Mouse (Mus musculus): Measurements from ENCODE around the gene Ttc29.

The Ttc29 gene

DNA sequence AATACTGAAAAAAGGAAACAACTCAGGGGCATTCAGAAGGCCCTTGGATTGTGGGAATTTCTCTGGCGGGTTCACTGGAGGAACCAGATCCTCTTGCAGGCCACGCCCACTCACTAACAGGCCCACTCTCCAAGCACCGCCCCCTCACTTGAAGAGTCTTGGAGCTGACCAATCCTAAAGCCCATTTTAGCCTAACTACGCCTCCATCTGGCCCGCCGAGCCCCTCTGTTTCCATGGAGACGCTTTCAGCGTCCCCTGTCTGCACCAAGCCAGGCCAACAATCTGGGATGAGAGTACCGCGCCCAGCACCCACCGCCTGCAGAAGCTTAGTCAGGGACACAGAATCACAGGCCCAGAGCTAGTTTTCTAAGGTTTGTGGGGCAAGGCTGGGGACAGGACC is at the start of gene Ttc29:
Ttc29 (plus strand) TSS at position 224 of the 400 bp plus-strand sequence.
- no peak for DNase-seq (ENCODE audit: low read depth, low spot score)

DNA sequence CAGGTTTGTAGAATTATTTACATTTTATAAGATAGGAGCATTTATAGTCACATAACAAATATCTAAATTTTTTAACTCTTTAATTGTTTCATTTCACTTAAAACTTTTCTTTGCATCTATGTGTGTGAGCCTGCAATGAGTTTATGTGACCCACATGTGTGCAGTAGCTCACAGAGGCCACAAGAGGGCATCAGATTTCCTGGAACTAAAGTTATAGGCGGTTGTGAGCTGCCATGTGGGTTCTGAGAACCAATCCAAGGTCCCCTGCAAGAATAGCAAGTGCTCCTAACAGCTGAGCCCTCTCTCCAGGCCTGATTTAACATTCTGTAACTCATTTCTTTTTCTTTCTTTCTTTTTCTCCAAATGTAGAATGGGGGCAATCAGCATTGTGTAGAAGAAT is 41.7 kb upstream of the Ttc29 start:
- DNase-seq (ENCODE audit: low read depth, low spot score): no peak

DNA sequence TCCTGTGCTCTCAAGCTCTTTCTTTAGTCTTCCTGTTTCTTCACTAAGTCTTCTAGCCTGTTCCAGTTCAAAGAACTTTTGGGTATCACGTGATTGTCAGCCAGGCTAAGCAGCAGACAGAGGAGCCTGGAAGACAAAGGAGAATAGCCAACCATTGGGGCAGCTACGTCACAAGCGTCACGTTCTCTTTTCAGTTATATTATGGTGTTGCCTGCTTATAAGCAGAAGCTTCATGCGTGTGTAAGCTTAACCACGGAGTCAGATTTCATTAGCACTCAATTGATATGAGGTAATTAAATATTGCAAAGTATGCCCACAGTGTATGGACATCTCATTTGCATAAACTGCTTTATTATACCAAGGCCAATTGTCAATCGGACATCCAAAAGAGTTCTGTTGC is 30.4 kb upstream of the Ttc29 start:
- DNase-seq (ENCODE audit: low read depth, low spot score): no peak

DNA sequence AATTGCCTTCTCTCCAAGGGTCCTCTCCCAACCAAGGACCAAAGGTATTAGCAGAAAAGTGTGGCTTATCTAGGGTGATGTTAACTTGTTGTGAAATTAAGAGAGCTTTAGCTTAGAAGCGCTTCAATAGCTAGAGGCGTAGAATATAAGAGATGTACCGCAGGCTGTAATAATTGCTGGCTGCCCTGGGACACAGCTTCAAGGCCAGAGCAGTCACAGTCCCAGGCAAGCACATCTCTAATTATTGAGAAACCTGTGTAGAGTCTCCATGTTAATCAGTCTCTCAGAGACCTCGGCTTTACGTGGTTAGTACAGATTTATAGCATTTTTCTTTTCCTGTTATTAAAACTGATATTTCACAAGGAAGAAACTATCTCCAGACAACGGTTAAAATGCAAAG is 29.7 kb upstream of the Ttc29 start:
- no peak for DNase-seq (ENCODE audit: low read depth, low spot score)

DNA sequence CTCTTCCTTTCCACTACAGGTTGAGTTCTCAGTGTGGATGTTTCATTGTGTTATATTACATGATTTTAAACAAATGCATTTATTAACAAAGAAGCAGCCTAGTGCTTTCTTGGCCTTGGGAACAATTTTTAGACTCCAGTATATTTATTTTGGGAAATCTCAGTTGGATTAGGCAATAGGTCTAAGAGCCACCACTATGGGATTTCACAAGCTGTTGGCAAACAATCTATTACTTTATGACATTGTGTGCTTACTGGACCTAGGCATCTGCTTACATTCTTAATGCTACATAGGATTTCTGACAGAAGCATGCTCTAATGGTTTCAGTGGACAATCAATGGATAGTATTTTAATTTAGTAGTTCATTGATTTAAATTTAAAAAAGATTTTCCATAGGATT is 26.0 kb upstream of the Ttc29 start:
- DNase-seq (ENCODE audit: low read depth, low spot score): no peak

DNA sequence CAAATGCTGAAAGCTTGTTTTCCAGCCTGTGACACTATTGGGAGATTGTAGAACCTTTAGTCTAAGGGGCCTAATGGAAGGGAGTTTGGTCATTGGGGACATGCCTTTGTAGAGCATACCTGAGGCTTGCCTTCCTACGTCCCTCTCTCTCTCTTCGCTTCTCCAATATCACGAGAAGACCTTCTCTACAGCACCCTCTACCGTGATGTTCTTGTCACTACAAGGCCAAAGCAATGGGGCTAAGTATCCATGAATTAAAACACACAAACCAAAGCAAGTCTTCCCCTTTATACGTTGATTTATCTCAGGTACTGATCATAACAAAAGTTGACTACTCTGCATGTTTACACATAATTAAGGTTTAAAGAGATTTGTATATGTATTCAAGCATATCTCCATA is 8.9 kb upstream of the Ttc29 start:
- peak; percentile 41 for DNase-seq (ENCODE audit: low read depth, low spot score)

DNA sequence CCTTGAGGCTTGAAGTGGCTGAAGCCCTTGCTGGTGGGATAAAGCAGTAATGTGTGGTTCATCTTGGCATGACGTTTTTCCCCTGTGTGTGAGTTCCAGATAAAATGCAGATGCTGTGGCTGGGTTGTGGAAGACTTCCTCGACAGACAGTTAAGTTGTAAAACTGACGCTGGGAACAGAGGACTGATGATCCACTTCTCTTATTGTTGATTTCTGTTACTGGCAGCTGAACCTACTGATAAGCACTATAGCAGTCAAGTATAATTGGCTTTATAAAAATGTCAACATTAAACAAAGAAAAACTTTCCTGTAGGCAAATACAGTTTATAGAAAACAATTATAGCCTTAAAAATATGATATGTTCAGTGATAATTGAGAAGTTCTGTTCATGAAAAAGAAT is 2.7 kb upstream of the Ttc29 start:
- DNase-seq (ENCODE audit: low read depth, low spot score): no peak

DNA sequence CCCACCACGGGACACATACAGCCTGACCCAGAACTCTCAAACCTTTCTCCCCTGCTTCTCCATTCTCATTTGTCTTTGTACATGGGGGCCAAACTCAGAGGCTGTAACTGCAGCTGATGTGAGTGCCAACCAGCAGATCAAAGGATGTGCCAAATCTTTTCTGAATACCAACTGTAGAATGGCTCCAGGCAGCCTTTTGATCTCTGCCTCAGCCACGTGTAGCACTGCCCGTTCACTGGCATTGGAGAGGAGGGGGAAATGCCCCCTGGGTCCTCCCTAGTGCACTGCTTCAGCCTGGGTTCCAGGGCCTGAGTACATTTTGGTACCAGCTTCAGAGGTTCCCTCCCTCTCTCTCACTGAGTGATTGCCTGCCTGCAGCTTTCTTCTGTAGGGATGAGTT is 1.5 kb downstream of the Ttc29 start:
- DNase-seq (ENCODE audit: low read depth, low spot score): no peak

DNA sequence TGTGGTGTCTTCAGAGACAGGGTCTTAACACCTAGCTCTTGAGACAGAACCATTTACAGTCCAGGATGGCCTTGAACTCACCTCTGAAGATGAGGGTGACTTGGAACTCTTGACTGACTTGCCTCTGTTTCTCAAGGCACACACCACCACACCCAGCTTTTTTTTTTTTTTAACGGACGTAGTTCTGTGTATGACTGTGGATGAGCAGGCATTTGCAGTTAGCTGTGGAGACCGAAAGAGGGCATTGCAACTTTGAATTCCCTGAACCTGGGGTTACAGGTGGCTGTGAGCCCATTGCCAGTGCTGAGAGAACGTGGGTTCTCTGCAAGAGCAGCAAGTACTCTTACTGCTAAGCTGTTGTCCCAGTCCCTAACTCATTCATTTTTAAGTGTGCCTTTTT is 13.0 kb downstream of the Ttc29 start:
- DNase-seq (ENCODE audit: low read depth, low spot score): no peak

DNA sequence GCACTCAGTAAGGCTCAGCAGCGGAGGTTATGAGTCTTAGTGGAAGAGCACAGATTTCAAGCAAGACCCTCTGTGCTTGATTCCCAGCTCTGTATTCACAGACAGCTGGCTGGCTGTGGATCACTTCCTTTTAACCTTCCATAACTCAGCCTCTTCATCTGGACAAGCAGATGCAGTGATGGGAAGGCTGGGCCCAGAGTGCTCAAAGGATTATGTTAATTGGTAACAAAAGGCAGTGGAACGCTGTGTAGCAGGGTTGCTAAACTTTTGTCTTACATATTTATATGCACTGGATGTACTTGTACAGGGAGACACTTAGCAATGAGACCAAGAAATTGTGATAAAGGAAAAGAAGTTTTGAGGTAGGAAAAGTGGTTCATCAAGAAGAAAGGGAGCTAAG is 17.6 kb downstream of the Ttc29 start:
- DNase-seq (ENCODE audit: low read depth, low spot score): no peak

DNA sequence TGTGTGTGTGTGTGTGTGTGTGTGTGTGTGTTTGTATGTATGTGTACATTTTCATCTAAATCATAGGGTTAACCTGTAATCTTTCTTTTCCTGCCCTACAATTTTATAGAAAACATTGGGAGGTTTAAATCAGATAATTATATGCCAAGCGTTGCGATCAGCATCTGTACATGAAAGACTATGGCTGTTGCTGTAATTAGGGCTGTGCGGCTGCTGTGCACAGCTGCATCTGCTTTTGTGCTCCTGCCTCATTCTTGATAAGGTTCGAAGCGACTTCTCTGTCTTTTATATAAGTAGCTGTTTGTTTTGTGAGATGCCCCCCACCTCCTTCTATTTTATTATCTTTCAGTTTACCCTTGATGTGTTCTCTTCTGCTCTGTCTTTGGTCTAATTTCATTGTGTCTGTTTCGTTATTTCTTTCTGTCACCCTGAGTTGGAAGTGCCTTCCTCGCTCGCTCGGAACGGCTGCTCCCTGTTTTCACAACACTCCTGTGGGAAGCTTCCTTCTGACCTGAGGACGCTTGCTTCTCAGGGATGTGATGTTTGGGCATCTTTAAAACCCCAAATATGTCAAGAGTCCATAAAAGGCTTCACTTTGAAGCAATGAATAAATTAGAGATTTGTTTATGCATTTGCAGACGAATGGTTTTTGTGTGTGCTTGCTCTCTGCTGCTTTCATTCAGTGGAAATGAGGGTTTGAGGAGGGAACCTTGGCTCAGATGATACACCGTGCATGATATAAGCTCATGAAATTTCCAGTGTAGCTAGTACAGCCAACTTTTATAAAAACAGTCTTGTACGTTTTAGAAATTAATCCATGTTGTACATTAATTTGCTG is 20.0 kb downstream of the Ttc29 start:
- no peak for DNase-seq (ENCODE audit: low read depth, low spot score)

DNA sequence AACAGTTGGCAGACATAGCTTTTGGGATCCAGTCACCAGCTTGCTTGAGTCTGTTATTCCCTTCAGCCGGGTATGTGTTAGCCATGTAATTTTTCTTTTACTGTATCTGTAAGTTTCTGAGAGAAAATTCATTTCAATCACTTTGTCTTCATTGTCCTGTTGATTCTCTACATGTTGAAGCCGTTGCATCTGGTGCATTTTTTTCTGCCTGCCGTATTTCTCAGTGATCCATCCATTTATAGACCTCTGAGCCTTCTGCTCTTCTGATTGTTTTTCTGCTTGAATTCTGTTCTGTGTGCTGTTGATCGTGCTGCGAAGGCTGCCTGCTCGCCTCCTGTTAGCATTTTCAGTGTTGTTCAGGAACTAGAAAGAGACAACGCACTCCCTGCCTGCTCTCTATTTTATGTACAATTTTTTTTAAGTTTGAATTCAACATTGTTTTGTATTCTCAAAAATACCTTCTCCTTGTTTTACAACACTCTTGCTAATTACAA is 20.7 kb downstream of the Ttc29 start:
- DNase-seq (ENCODE audit: low read depth, low spot score): no peak

DNA sequence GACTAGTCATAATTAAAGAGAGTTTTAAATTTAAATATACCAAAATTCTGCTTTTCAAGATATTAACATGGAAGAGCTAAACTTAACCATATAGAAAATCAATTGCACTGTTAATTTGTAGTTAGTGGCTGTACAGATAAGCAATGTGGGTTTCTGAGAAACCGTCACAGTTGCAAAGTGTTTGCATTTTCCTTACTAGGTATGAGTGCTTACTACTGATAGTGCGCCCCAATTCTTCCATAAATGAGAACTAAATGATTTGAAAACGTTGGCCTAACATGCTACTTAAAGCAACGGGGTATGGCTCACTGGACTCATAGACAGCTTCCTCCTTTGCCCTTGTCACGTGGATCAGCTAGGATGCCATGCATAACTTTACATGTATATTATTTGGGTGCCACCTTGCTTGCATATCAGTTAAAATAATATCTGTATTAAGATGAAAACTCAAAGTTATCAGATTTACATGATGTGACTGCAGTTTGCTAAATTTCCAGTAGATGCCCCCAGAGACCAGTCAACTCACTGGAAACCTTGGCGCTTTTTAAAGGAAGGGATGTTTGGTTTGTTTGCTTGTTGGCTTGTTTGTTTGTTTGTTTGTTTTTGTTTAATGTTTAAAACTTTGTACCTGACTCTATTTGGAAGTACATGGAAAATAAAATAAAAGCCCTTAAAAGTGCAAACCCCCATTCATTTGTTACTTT is 25.0 kb downstream of the Ttc29 start:
- peak; percentile 24 for DNase-seq (ENCODE audit: low read depth, low spot score)

DNA sequence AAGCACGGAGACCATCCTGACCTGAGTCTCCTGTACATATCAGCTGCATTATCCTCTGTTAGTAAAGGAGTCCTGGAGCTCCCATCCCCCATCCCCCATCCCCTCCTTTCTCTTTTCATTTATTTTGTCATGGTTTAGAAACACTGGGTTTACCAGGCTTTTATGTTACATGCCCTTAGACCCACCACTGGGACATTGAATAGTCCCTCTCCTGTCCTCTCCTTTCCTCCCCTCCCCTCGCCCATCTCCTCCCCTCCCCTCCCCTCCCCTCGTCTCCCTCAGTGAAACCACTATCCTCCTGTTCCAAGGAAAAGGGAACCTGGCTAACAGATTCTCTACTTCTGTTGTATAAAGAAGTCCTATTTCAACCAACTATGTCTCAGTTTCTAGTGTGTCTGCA is 38.0 kb downstream of the Ttc29 start:
- DNase-seq (ENCODE audit: low read depth, low spot score): no peak

DNA sequence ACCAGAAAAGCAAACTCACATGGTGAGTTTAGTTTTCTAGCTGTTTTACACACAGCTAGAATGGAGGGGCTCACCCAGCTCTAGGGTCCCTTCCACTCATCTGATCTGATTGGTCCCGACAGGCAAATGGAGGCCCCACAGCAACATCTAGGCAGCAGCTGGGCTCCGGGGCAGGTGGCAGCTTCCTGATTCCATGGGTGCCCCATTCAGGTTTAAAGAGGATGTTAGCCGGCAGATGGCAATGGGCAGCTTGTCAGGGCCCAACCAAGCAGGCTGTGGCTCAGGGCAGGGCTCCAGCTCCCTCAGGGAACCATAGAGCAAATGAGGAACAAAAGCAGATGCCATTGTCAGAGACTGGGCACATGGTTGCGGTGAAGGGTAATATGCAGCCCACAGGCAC is 41.3 kb downstream of the Ttc29 start:
- DNase-seq (ENCODE audit: low read depth, low spot score): no peak

DNA sequence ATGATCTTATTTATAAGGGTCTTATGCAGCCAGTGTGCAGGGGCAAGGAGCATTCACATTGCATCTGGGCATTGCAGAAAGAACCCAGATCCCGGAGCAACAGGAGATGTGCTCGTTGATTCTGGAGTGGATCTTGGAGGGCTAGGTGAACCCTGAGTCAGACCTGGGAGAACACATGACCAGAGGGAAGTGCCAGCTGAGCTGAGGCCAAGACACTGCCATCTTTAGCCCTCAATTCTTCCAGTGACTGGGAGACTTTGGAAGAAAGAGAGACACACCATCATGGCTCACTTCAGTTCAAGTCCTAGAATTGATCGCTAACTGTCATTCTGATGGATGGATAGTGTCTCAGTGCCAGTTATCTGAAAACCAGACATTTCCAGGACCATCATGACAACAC is 41.9 kb downstream of the Ttc29 start:
- DNase-seq (ENCODE audit: low read depth, low spot score): no peak

DNA sequence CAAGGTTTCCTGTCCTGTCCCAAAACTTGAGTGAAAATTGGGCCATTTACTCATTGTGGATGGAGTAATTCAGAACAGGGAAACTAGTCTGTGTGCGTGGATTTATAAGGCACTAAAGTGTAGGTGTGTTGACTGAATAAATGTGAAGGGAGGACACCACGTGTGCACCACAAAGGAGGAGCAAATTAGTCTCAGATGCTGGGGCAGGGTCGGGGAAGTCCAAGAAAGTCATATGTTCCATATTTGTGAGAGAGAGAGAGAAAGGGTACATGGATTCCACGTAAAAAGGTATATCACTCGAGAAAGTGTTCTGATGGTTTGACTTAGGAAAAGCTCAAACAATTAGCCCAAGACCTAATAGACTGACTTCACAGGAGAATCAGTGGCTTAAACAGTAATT is 52.4 kb downstream of the Ttc29 start:
- no peak for DNase-seq (ENCODE audit: low read depth, low spot score)

DNA sequence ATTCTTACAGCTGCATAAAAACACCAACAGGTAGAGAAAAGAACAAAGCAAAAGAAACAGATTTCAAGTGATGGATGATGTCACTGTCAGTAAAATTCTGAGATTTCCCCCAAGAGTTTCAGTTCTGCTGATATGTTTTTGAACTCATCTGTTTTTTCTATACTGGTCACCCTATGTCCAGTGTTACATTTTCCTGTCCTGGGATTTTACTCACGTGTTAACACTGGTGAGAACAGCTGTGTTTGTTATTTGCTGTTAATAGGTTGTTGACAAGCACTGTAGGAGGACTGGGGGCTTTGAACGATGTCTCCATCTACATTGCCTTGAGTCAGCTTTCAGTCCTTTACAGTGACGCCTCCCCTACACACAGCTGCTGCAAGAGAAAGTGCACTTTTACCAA is 53.1 kb downstream of the Ttc29 start:
- DNase-seq (ENCODE audit: low read depth, low spot score): peak; percentile 31

DNA sequence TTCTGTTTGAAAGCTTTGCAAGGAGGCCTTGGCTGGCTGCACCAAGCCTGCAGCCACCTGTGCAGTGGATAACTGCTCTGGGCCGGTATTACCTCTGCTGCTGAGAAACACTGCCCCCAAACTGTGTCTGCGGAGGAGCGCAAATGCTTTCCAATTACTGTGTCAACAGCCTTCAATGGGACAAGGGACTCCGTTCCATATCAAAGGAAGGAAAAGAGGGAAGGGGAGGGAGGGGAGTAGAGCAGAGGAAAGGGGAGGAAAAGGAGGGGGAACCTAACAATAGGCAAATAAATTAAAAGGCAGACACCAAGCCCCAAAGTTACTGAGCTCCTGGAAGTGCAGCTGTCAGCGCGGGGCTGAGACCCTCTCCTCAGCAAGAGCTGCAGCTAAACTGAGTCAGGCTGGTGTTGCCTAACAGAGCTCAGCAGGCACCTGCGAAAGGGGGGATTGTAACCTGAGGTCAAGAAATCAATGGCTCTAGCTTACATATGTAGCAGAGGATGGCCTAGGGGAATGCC is 54.9 kb downstream of the Ttc29 start:
- no peak for DNase-seq (ENCODE audit: low read depth, low spot score)

DNA sequence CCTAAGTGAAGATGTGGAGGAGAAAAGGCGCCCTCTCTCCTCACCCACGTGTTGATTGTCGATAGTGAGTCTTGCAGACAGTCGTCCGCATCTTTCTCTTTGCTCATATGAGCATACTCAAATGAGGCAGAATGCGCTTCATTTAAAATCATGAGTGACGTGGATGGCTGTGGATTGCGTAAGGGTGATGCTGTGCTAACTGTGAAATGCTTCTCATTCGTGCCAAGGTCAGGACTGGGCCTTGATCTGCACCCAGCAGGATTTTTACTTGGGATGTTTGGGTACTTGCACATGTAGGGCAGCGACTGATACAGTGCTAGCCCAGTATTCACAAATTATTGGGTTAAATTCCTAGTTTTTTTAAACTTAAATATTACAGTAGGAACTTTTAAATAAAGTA is 56.2 kb downstream of the Ttc29 start:
- DNase-seq (ENCODE audit: low read depth, low spot score): no peak

DNA sequence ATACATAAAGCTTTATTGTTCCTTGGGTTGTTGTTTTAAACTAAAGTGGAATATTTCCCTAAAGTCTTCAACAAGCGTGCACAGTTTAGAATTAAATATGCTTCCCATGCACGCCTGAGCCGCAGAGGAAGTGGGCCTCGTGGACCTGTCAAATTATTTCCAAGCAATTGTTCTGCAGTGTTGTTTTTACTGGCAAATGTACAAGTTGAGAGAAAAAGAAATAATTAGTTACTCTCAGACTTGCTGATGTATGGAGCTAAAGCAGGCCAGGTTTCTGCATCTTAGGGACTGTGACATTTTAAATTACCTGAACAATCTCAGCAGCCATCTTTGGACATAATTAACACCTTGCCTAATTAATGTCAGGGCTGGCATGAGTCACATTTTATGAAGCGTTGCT is 58.3 kb downstream of the Ttc29 start:
- DNase-seq (ENCODE audit: low read depth, low spot score): no peak

DNA sequence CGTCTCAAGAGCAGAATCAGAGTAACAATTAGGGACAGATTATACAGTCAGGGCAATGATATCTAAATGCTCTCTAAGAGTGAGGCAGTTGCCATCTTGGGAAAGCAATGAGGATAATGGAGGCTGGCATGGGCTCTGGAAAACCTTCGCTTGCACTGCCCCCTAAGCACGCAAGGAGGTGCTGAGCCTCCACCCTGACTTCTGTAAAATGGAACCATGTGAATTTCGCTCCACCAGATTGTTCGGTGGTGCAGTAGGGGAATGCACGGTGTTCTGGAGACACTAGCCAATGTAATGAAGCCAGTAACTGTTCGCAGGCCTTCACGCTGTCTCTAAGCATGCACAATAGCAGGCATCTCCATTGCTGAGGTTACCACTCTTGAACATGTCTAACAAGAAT is 63.0 kb downstream of the Ttc29 start:
- DNase-seq (ENCODE audit: low read depth, low spot score): no peak

DNA sequence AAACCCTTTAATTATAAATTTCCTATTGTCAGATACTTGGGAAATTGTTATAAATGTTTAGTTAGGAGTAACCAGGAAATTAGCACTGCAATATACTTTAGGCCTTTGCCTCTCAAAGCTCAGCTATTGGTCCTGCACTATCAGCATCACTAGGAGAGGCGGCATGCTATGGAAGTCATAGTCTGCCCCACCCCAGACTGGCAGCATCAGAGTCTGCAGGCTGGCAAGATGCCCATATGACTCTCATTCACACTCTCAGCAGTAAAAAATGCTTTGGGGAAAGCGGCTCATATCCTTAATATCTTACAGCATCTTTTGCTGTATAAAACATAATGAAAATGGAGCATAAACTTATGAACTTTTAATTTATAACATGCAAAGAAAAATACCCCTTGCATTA is 64.3 kb downstream of the Ttc29 start:
- no peak for DNase-seq (ENCODE audit: low read depth, low spot score)
